Mouse (Mus musculus): ENCODE results near the gene Ctsl. TPM values are rescaled to one million over a fixed set of nuclear protein-coding genes. Genes with fewer than 3 reads are reported as not detected.

Gene Ctsl
- polyA plus RNA-seq, 1 experiment from 2014 or later: 112 TPM

GRCm38 (mm10) chr13:64333102-64333501 is 37.6 kb downstream of the Ctsl start:
- Histone ChIP-seq H3K27me3 (no peaks in the 10 kb centered on the region), H3K36me3 (no peaks in the 10 kb centered on the region), H3K4me1 (no peaks in the 10 kb centered on the region), H3K9ac (replicated peaks) (no peak overlapping the region), H3K9me3 (no peaks in the 10 kb centered on the region), H3K4me2 (replicated peaks) (no peak overlapping the region), H3K27ac (replicated peaks) (no peak overlapping the region), H3K4me3 (no peak overlapping the region)
- WGBS: 85% methylated on average over 3 of the region's 3 CpGs
- no peak for ATAC-seq (replicated peaks)

GRCm38 (mm10) chr13:64332321-64332720 is 38.4 kb downstream of the Ctsl start:
- H3K4me1 ChIP-seq: no peaks in the 10 kb centered on the region
- no peak overlapping the region for H3K9ac ChIP-seq (replicated peaks)
- WGBS: 83% methylated on average over 6 of the region's 6 CpGs
- no peak for ATAC-seq (replicated peaks)
- no peak overlapping the region for H3K4me3 ChIP-seq
- H3K4me2 ChIP-seq (replicated peaks): no peak overlapping the region
- H3K27me3 ChIP-seq: no peaks in the 10 kb centered on the region
- H3K36me3 ChIP-seq: no peaks in the 10 kb centered on the region
- H3K9me3 ChIP-seq: no peaks in the 10 kb centered on the region
- H3K27ac ChIP-seq (replicated peaks): no peak overlapping the region

GRCm38 (mm10) chr13:64322561-64323281 is 48.0 kb downstream of the Ctsl start:
- H3K36me3 ChIP-seq: no peaks in the 10 kb centered on the region
- H3K4me2 ChIP-seq (replicated peaks): no peak overlapping the region
- no peak for ATAC-seq (replicated peaks)
- 89% methylated on average over 8 of the region's 8 CpGs for WGBS
- no peaks in the 10 kb centered on the region for H3K4me1 ChIP-seq
- H3K4me3 ChIP-seq: no peak overlapping the region
- no peaks in the 10 kb centered on the region for H3K9me3 ChIP-seq
- H3K27me3 ChIP-seq: no peaks in the 10 kb centered on the region
- no peak overlapping the region for H3K27ac ChIP-seq (replicated peaks)
- no peak overlapping the region for H3K9ac ChIP-seq (replicated peaks)

- no peaks in the 10 kb centered on the region for H3K9me3 ChIP-seq
- H3K36me3 ChIP-seq: no peaks in the 10 kb centered on the region
- no peak overlapping the region for H3K4me2 ChIP-seq (replicated peaks)
- H3K27ac ChIP-seq (replicated peaks): no peak overlapping the region
- H3K4me1 ChIP-seq: no peaks in the 10 kb centered on the region
- 88% methylated on average over 8 of the region's 8 CpGs for WGBS
- H3K4me3 ChIP-seq: no peak overlapping the region
- no peaks in the 10 kb centered on the region for H3K27me3 ChIP-seq
- ATAC-seq (replicated peaks): no peak
- no peak overlapping the region for H3K9ac ChIP-seq (replicated peaks)
These were observed 50.4 kb downstream of the Ctsl start for GRCm38 (mm10) chr13:64320334-64320733.

GRCm38 (mm10) chr13:64319782-64320181 is 50.9 kb downstream of the Ctsl start:
- no peak overlapping the region for H3K4me3 ChIP-seq
- ATAC-seq (replicated peaks): no peak

GRCm38 (mm10) chr13:64318355-64318754 is 52.3 kb downstream of the Ctsl start:
- Histone ChIP-seq H3K4me1 (no peaks in the 10 kb centered on the region), H3K4me3 (no peak overlapping the region), H3K9me3 (no peaks in the 10 kb centered on the region), H3K9ac (replicated peaks) (no peak overlapping the region), H3K27me3 (no peaks in the 10 kb centered on the region), H3K36me3 (no peaks in the 10 kb centered on the region), H3K4me2 (replicated peaks) (no peak overlapping the region), H3K27ac (replicated peaks) (no peak overlapping the region)
- 46% methylated on average over 2 of the region's 2 CpGs for WGBS
- ATAC-seq (replicated peaks): no peak

More at GRCm38 (mm10) chr13:64319782-64320181, 50.9 kb downstream of the Ctsl start:
- Histone ChIP-seq H3K27me3 (no peaks in the 10 kb centered on the region), H3K36me3 (no peaks in the 10 kb centered on the region), H3K4me2 (replicated peaks) (no peak overlapping the region), H3K27ac (replicated peaks) (no peak overlapping the region), H3K9me3 (no peaks in the 10 kb centered on the region), H3K4me1 (no peaks in the 10 kb centered on the region), H3K9ac (replicated peaks) (no peak overlapping the region)

- no peak overlapping the region for H3K9ac ChIP-seq (replicated peaks)
- 2% methylated on average over 3 of the region's 3 CpGs for WGBS
- H3K4me2 ChIP-seq (replicated peaks): no peak overlapping the region
- H3K27me3 ChIP-seq: no peaks in the 10 kb centered on the region
- H3K4me3 ChIP-seq: no peak overlapping the region
- no peak overlapping the region for H3K27ac ChIP-seq (replicated peaks)
- peaks cover 8% of the 10 kb centered on the region; the same call in 1 of the 2 replicates for H3K4me1 ChIP-seq
- H3K9me3 ChIP-seq: no peaks in the 10 kb centered on the region
- no peak for ATAC-seq (replicated peaks)
- no peaks in the 10 kb centered on the region for H3K36me3 ChIP-seq
These were observed 55.1 kb downstream of the Ctsl start for GRCm38 (mm10) chr13:64315483-64316050.

GRCm38 (mm10) chr13:64314041-64314440 is 56.6 kb downstream of the Ctsl start:
- Histone ChIP-seq H3K9ac (replicated peaks) (no peak overlapping the region), H3K4me3 (no peak overlapping the region), H3K36me3 (no peaks in the 10 kb centered on the region), H3K4me2 (replicated peaks) (no peak overlapping the region), H3K9me3 (no peaks in the 10 kb centered on the region), H3K27me3 (no peaks in the 10 kb centered on the region), H3K4me1 (peaks cover 8% of the 10 kb centered on the region; the same call in 1 of the 2 replicates), H3K27ac (replicated peaks) (no peak overlapping the region)
- ATAC-seq (replicated peaks): no peak
- WGBS: 73% methylated on average over 3 of the region's 3 CpGs

- no peak overlapping the region for H3K27ac ChIP-seq (replicated peaks)
- peaks cover 8% of the 10 kb centered on the region; the same call in 1 of the 2 replicates for H3K4me1 ChIP-seq
- H3K27me3 ChIP-seq: no peaks in the 10 kb centered on the region
- peak overlapping the region; percentile 70 for H3K4me2 ChIP-seq (replicated peaks)
- no peaks in the 10 kb centered on the region for H3K36me3 ChIP-seq
- peak; percentile 77 for ATAC-seq (replicated peaks)
- 0% methylated on average over 2 of the region's 2 CpGs for WGBS
- H3K9ac ChIP-seq (replicated peaks): no peak overlapping the region
- H3K9me3 ChIP-seq: no peaks in the 10 kb centered on the region
- peak overlapping the region; percentile 68 for H3K4me3 ChIP-seq
These were observed 57.8 kb downstream of the Ctsl start for GRCm38 (mm10) chr13:64312916-64313289.

GRCm38 (mm10) chr13:64312024-64312915 is 58.4 kb downstream of the Ctsl start, which contains the start of gene Aaed1:
Gene Aaed1, minus strand, starts transcription at chr13:64312710.
- peak; percentile 92 for ATAC-seq (replicated peaks)
- no peaks in the 10 kb centered on the region for H3K36me3 ChIP-seq
- peak within 1 kb of the TSS; percentile 68 for H3K4me3 ChIP-seq
- no peaks in the 10 kb centered on the region for H3K27me3 ChIP-seq
- H3K9ac ChIP-seq (replicated peaks): peak within 1 kb of the TSS; percentile 55
- peak within 1 kb of the TSS; percentile 70 for H3K4me2 ChIP-seq (replicated peaks)
- H3K27ac ChIP-seq (replicated peaks): peak within 1 kb of the TSS; percentile 77
- H3K4me1 ChIP-seq: peaks cover 8% of the 10 kb centered on the region; the same call in 1 of the 2 replicates
- WGBS: under 1% methylated on average over 73 of the region's 74 CpGs
- no peaks in the 10 kb centered on the region for H3K9me3 ChIP-seq

- H3K9me3 ChIP-seq: no peaks in the 10 kb centered on the region
- no peak overlapping the region for H3K27ac ChIP-seq (replicated peaks)
- ATAC-seq (replicated peaks): no peak
- H3K4me2 ChIP-seq (replicated peaks): peak overlapping the region; percentile 70; the same call in 1 of the 2 replicates
- H3K4me3 ChIP-seq: no peak overlapping the region
- H3K4me1 ChIP-seq: peaks cover 8% of the 10 kb centered on the region; the same call in 1 of the 2 replicates
- H3K36me3 ChIP-seq: no peaks in the 10 kb centered on the region
- WGBS: 92% methylated on average over 1 of the region's 1 CpGs
- no peak overlapping the region for H3K9ac ChIP-seq (replicated peaks)
- H3K27me3 ChIP-seq: no peaks in the 10 kb centered on the region
These were observed 59.4 kb downstream of the Ctsl start for GRCm38 (mm10) chr13:64311266-64311665.

- H3K4me1 ChIP-seq: peaks cover 8% of the 10 kb centered on the region; the same call in 1 of the 2 replicates
- 91% methylated on average over 6 of the region's 6 CpGs for WGBS
- no peak overlapping the region for H3K9ac ChIP-seq (replicated peaks)
- no peak overlapping the region for H3K4me3 ChIP-seq
- H3K27me3 ChIP-seq: no peaks in the 10 kb centered on the region
- H3K4me2 ChIP-seq (replicated peaks): no peak overlapping the region
- no peaks in the 10 kb centered on the region for H3K36me3 ChIP-seq
- no peaks in the 10 kb centered on the region for H3K9me3 ChIP-seq
- H3K27ac ChIP-seq (replicated peaks): no peak overlapping the region
- no peak for ATAC-seq (replicated peaks)
These were observed 60.1 kb downstream of the Ctsl start for GRCm38 (mm10) chr13:64310585-64310984.
